Mouse (Mus musculus): ENCODE results near the gene BC049762. TPM values are rescaled to one million over a fixed set of nuclear protein-coding genes. Genes with fewer than 3 reads are reported as not detected.
A peak's percentile ranks its signal among the peaks of the same experiment; 100 is the strongest.

The BC049762 gene
- polyA plus RNA-seq, 1 experiment from 2014 or later = 0.83 TPM

DNA sequence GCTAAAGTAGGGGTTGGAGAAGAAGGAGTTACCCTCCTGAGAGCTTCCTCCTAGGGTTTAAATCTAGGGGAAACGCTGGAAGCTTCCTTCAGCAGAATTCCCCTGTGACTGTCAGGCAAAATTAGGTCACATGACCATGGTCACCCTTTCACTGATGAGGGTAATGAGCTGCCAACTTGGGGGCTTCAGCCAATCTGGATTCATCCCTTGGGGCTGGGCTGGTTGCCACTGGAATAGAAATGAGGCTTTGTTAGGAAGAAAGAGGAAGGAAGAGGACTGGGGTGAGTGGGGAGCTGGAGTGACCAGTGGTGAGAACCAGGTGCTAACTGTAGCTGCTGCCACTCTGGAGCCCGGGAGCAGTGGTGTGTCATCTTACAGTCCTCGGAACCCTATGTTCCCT lies 32.9 kb upstream of the BC049762 start:
- no peaks in the 10 kb centered on the region for H3K9me3 ChIP-seq (ENCODE audit: control insufficient read depth)
- H3K36me3 ChIP-seq (ENCODE audit: control insufficient read depth, insufficient read depth) = no peaks in the 10 kb centered on the region
- WGBS = 79% methylated on average over 3 of the region's 3 CpGs
- 0 out of 2 replicates have a peak, but pooled peaks cover 4% of the 10 kb centered on the region for H3K27me3 ChIP-seq (replicated peaks; ENCODE audit: control insufficient read depth, insufficient read depth, low read length)
- H3K9ac ChIP-seq (ENCODE audit: low read depth, low read length) = no peak overlapping the region
- H3K4me1 ChIP-seq (replicated peaks; ENCODE audit: control insufficient read depth, insufficient read depth, low read length) = no peaks in the 10 kb centered on the region
- H3K4me2 ChIP-seq (replicated peaks; ENCODE audit: low read depth) = no peak overlapping the region
- H3K27ac ChIP-seq (ENCODE audit: low read depth, low read length) = no peak overlapping the region
- no peak overlapping the region for H3K4me3 ChIP-seq (ENCODE audit: low read depth, low read length)
- TF ChIP-seq CTCF (IDR thresholded peaks at IDR 0.05; ENCODE audit: low read depth) = no peak
- no peak for ATAC-seq

GRCm38 (mm10) chr11:51293956-51294530 lies 31.2 kb upstream of the BC049762 start:
- Histone ChIP-seq H3K4me2 (replicated peaks; ENCODE audit: low read depth) (no peak overlapping the region), H3K36me3 (ENCODE audit: control insufficient read depth, insufficient read depth) (no peaks in the 10 kb centered on the region), H3K27ac (ENCODE audit: low read depth, low read length) (no peak overlapping the region), H3K9ac (ENCODE audit: low read depth, low read length) (no peak overlapping the region), H3K27me3 (replicated peaks; ENCODE audit: control insufficient read depth, insufficient read depth, low read length) (0 out of 2 replicates have a peak, but pooled peaks cover 4% of the 10 kb centered on the region), H3K4me1 (replicated peaks; ENCODE audit: control insufficient read depth, insufficient read depth, low read length) (no peaks in the 10 kb centered on the region), H3K4me3 (ENCODE audit: low read depth, low read length) (no peak overlapping the region), H3K9me3 (ENCODE audit: control insufficient read depth) (no peaks in the 10 kb centered on the region)
- no peak for TF ChIP-seq CTCF (IDR thresholded peaks at IDR 0.05; ENCODE audit: low read depth)
- no peak for ATAC-seq
- 64% methylated on average over 2 of the region's 2 CpGs for WGBS

DNA sequence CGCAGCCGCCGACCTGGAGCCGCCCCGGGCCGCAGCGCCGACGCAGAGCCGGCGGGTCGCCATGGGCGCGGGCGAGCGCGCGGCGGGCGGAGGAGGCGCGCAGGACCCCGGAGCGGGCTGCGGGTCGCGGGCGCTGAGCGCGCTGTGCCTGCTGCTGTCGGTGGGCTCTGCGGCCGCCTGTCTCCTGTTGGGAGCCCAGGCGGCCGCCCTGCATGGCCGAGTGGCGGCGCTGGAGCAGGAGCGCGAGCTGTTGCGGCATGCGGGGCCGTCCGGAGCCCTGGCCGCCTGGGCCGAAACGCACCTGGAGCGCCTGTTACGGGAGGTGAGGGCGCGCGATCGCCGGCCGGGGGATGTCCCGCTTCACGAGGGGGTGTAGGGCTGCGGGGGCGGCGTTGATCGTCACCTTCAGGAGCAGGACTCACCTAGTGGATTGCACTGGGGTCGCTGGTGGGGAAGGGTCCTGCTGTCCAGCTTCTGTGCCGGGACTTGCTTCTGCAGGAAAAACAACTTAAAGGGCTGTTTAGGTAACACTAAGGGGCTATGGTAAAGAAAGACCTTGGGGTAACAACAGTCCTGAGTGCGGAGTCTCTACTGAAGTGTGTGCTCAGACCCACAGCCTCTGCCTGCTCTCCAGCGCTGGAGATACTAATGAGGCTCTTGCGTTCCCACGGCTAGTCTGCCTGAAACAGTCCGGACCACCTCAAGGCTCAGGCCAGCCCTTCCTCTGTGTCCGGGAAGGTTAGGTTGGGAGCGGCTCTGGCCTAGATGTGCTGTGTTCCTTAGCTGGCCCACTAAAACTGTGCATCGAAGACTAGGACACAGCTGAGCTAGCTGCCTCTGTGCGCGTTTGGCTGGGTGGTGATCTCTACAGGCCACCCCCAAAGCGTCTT lies 27.5 kb upstream of the BC049762 start:
- peak; percentile 62 for ATAC-seq
- H3K4me1 ChIP-seq (replicated peaks; ENCODE audit: control insufficient read depth, insufficient read depth, low read length) = no peaks in the 10 kb centered on the region
- H3K27ac ChIP-seq (ENCODE audit: low read depth, low read length) = peak overlapping the region; percentile 28; the same call in 1 of the 2 replicates
- TF ChIP-seq CTCF (IDR thresholded peaks at IDR 0.05; ENCODE audit: low read depth) = peak; percentile 64
- H3K27me3 ChIP-seq (replicated peaks; ENCODE audit: control insufficient read depth, insufficient read depth, low read length) = 0 out of 2 replicates have a peak, but pooled peaks cover 4% of the 10 kb centered on the region
- peak overlapping the region; percentile 71 for H3K4me3 ChIP-seq (ENCODE audit: low read depth, low read length)
- peak overlapping the region; percentile 97 for H3K4me2 ChIP-seq (replicated peaks; ENCODE audit: low read depth)
- H3K9me3 ChIP-seq (ENCODE audit: control insufficient read depth) = no peaks in the 10 kb centered on the region
- WGBS = 3% methylated on average over 73 of the region's 74 CpGs
- H3K36me3 ChIP-seq (ENCODE audit: control insufficient read depth, insufficient read depth) = no peaks in the 10 kb centered on the region
- peak overlapping the region; percentile 65 for H3K9ac ChIP-seq (ENCODE audit: low read depth, low read length)

- Histone ChIP-seq H3K4me3 (ENCODE audit: low read depth, low read length) (peak within 1 kb of the TSS; percentile 71), H3K27me3 (replicated peaks; ENCODE audit: control insufficient read depth, insufficient read depth, low read length) (0 out of 2 replicates have a peak, but pooled peaks cover 4% of the 10 kb centered on the region), H3K4me1 (replicated peaks; ENCODE audit: control insufficient read depth, insufficient read depth, low read length) (no peaks in the 10 kb centered on the region), H3K9ac (ENCODE audit: low read depth, low read length) (peak within 1 kb of the TSS; percentile 65), H3K4me2 (replicated peaks; ENCODE audit: low read depth) (peak within 1 kb of the TSS; percentile 97), H3K9me3 (ENCODE audit: control insufficient read depth) (no peaks in the 10 kb centered on the region), H3K36me3 (ENCODE audit: control insufficient read depth, insufficient read depth) (0 out of 2 replicates have a peak, but pooled peaks cover 2% of the 10 kb centered on the region), H3K27ac (ENCODE audit: low read depth, low read length) (peak within 1 kb of the TSS; percentile 28; the same call in 1 of the 2 replicates)
- under 1% methylated on average over 33 of the region's 38 CpGs for WGBS
- ATAC-seq = peak; percentile 73
- peak; percentile 96 for TF ChIP-seq CTCF (IDR thresholded peaks at IDR 0.05; ENCODE audit: low read depth)
Observed at GRCm38 (mm10) chr11:51289564-51290041, 26.8 kb upstream of the BC049762 start, which contains the start of gene Col23a1. Col23a1 (plus strand) TSS chr11:51289920.

DNA sequence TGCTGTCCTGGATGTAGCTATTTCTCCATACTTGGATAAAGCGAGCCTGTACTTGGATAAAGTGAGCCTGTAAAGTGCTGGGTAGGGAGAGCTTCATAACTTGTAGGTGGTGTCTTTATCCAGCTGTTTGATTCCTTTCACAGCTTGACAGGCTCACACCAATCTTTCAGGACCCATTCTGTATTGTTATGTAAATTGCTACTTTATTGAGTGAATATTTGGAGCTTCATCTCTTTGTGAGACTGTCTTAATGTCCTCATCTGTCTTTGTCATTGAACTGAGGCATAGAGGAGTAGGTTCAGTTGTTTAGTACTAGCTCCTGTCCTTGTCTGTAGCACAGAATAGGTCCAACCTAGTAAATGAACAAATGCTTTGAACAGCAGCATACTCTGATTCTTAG lies 11.6 kb upstream of the BC049762 start:
- no peaks in the 10 kb centered on the region for H3K9me3 ChIP-seq (ENCODE audit: control insufficient read depth)
- H3K27ac ChIP-seq (ENCODE audit: low read depth, low read length) = no peak overlapping the region
- no peak overlapping the region for H3K4me2 ChIP-seq (replicated peaks; ENCODE audit: low read depth)
- H3K9ac ChIP-seq (ENCODE audit: low read depth, low read length) = no peak overlapping the region
- no peaks in the 10 kb centered on the region for H3K27me3 ChIP-seq (replicated peaks; ENCODE audit: control insufficient read depth, insufficient read depth, low read length)
- no peak overlapping the region for H3K4me3 ChIP-seq (ENCODE audit: low read depth, low read length)
- ATAC-seq = no peak
- H3K4me1 ChIP-seq (replicated peaks; ENCODE audit: control insufficient read depth, insufficient read depth, low read length) = no peaks in the 10 kb centered on the region
- peaks cover 67% of the 10 kb centered on the region for H3K36me3 ChIP-seq (ENCODE audit: control insufficient read depth, insufficient read depth)
- 93% methylated on average over 1 of the region's 1 CpGs for WGBS
- no peak for TF ChIP-seq CTCF (IDR thresholded peaks at IDR 0.05; ENCODE audit: low read depth)

GRCm38 (mm10) chr11:51265326-51265725 lies 2.5 kb upstream of the BC049762 start:
- 41% methylated on average over 3 of the region's 3 CpGs for WGBS
- Histone ChIP-seq H3K36me3 (ENCODE audit: control insufficient read depth, insufficient read depth) (peaks cover 14% of the 10 kb centered on the region; the same call in 1 of the 2 replicates), H3K27ac (ENCODE audit: low read depth, low read length) (no peak overlapping the region), H3K9ac (ENCODE audit: low read depth, low read length) (no peak overlapping the region), H3K27me3 (replicated peaks; ENCODE audit: control insufficient read depth, insufficient read depth, low read length) (no peaks in the 10 kb centered on the region), H3K9me3 (ENCODE audit: control insufficient read depth) (no peaks in the 10 kb centered on the region), H3K4me3 (ENCODE audit: low read depth, low read length) (no peak overlapping the region), H3K4me2 (replicated peaks; ENCODE audit: low read depth) (peak overlapping the region; percentile 21; the same call in 1 of the 2 replicates), H3K4me1 (replicated peaks; ENCODE audit: control insufficient read depth, insufficient read depth, low read length) (no peaks in the 10 kb centered on the region)
- ATAC-seq = no peak
- peak; percentile 75 for TF ChIP-seq CTCF (IDR thresholded peaks at IDR 0.05; ENCODE audit: low read depth)

Measured in intestine, postnatal 0 days (tissue).